Mouse (Mus musculus): ENCODE results near the gene Ror2.

DNA sequence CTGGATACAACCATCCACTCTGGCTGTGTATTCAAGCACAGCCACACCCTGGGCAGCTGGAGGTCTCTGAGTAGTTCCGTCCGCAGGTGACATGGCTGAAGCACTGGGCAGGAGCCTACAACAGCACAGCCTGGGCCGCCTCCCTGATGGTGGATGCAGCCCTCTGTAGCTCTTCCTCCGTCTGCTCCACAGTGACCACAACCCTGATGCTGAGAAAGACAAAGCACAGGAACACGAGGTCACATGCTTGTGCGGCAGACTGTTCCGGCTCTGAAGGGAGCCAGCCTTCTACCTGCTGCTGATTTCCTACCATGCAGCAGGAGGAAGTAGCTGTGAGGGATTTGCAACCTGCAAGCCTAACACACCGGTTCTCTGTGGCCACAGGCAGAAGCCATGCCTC is 47.8 kb upstream of the Ror2 start:
- no peak for TF ChIP-seq POLR2A (IDR thresholded peaks at IDR 0.05; ENCODE audit: low read depth, low read length)
- TF ChIP-seq CTCF (IDR thresholded peaks at IDR 0.05; ENCODE audit: extremely low read depth, insufficient read length, insufficient replicate concordance, low read depth, low read length): no peak

All from small intestine, adult 2 months (tissue).